Mouse (Mus musculus): ENCODE data around the gene Olfr1112. TPM values are rescaled to one million over a fixed set of nuclear protein-coding genes. Genes with fewer than 3 reads are reported as not detected.
"Not testable (repeated sequence)": the region's sequence is repeated elsewhere in the genome, so short reads cannot be mapped to it uniquely, and the experiment has no call there.

Gene Olfr1112
- polyA plus RNA-seq (2015; fragmentation: Nextera tagmentation; extraction: Ambion mirVana): not detected in 2 replicates

GRCm38 (mm10) chr2:87187498-87187897, at the start of gene Olfr1112:
Gene Olfr1112, plus strand, starts transcription at chr2:87187798.
- H3K36me3 ChIP-seq: no peaks in the 10 kb centered on the region
- 86% methylated on average over 1 of the region's 1 CpGs for WGBS
- H3K9me3 ChIP-seq: no peaks in the 10 kb centered on the region
- no peak within 1 kb of the TSS for H3K9ac ChIP-seq
- H3K27ac ChIP-seq: no peak within 1 kb of the TSS
- no peak within 1 kb of the TSS for H3K4me3 ChIP-seq
- no peak for ATAC-seq (ENCODE audit: low FRiP score, low read depth)
- no peak within 1 kb of the TSS for H3K4me2 ChIP-seq (replicated peaks)
- H3K27me3 ChIP-seq: no peaks in the 10 kb centered on the region
- no peaks in the 10 kb centered on the region for H3K4me1 ChIP-seq

DNA sequence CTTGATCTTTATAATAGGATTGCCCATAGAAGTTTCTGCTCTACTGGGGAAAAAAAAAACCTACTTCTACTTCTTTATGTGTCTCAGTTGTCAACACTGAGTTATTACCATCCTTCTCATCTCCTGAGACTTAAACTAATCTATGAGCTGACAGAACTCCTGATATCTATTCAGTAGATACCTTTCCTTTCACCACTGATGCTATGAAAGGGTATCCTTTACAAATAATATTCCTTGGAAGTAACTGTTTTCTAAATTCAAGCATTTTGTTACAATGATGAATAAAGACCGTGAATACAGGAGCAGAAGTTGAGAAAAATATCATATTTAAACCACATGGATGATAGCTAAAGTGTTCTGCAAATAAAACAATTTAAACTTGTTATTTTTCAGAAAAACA, 47.4 kb upstream of the Olfr1112 start, which contains the start of gene Olfr1110:
Gene Olfr1110 (minus strand): TSS at position 101 of the 400 bp plus-strand sequence.
- H3K27ac ChIP-seq: no peak within 1 kb of the TSS
- no peak for ATAC-seq (ENCODE audit: low FRiP score, low read depth)
- WGBS: 81% methylated on average over 1 of the region's 1 CpGs
- no peaks in the 10 kb centered on the region for H3K36me3 ChIP-seq
- no peak within 1 kb of the TSS for H3K4me3 ChIP-seq
- H3K9ac ChIP-seq: no peak within 1 kb of the TSS
- no peaks in the 10 kb centered on the region for H3K27me3 ChIP-seq
- H3K4me2 ChIP-seq (replicated peaks): no peak within 1 kb of the TSS
- H3K4me1 ChIP-seq: no peaks in the 10 kb centered on the region
- no peaks in the 10 kb centered on the region for H3K9me3 ChIP-seq

GRCm38 (mm10) chr2:87152524-87152923, 35.1 kb upstream of the Olfr1112 start, which contains the start of gene Olfr1111:
Gene Olfr1111, minus strand, starts transcription at chr2:87152624.
- no peaks in the 10 kb centered on the region for H3K27me3 ChIP-seq
- H3K9me3 ChIP-seq: no peaks in the 10 kb centered on the region
- no peak within 1 kb of the TSS for H3K27ac ChIP-seq
- no peaks in the 10 kb centered on the region for H3K4me1 ChIP-seq
- no peak within 1 kb of the TSS for H3K9ac ChIP-seq
- no peaks in the 10 kb centered on the region for H3K36me3 ChIP-seq
- H3K4me2 ChIP-seq (replicated peaks): no peak within 1 kb of the TSS
- no peak for ATAC-seq (ENCODE audit: low FRiP score, low read depth)
- no peak within 1 kb of the TSS for H3K4me3 ChIP-seq

DNA sequence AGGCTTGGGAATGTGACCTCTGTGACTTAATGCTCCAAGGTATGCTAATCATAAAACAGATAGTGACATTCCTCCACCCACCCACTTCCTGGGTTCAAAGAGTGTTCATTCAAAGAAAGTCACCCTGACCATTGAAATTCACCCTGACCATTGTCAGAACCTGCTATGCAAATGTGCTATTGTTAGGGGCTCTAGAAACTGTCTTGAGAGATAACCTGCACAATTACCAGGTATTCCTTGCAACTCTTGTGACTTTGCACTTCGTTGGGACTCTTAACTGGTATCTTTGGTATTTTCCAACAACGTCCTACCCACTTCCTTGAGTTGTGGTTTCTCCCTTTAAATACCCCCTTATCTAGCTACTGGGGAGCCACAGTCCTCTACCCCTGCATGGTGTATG, 19.9 kb upstream of the Olfr1112 start:
- H3K9me3 ChIP-seq; H3K4me3 ChIP-seq; H3K4me2 ChIP-seq (replicated peaks); H3K9ac ChIP-seq; H3K27me3 ChIP-seq; H3K4me1 ChIP-seq; ATAC-seq (ENCODE audit: low FRiP score, low read depth); H3K36me3 ChIP-seq; H3K27ac ChIP-seq: not testable (repeated sequence)
- 78% methylated on average over 2 of the region's 2 CpGs for WGBS

DNA sequence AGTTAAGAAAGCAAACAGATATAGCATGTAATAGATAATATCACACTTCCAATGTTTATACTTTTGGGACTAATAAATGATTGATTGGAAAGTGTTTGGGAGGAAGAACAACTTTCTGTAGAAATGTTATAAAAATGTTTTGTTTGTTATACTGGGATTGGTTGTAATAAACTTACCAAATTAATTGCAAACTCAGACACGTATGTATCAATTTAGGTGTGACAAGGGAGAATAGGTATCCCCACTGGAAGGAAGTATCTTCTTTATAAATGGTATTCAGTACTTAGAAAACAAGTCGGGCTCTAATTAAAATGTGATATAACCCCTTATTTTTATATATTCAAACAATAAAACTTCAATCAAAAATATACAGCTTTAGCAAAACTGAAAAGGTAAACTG, 21.1 kb downstream of the Olfr1112 start, which contains the start of gene Olfr1113:
Gene Olfr1113 (plus strand): TSS at position 301 of the 400 bp plus-strand sequence.
- Histone ChIP-seq H3K9ac (no peak within 1 kb of the TSS), H3K36me3 (no peaks in the 10 kb centered on the region), H3K4me2 (replicated peaks) (no peak within 1 kb of the TSS), H3K9me3 (no peaks in the 10 kb centered on the region), H3K4me3 (no peak within 1 kb of the TSS), H3K27me3 (no peaks in the 10 kb centered on the region), H3K4me1 (no peaks in the 10 kb centered on the region), H3K27ac (no peak within 1 kb of the TSS)
- WGBS: 84% methylated on average over 2 of the region's 2 CpGs
- ATAC-seq (ENCODE audit: low FRiP score, low read depth): no peak

Other genes starting within 250 kb of the Olfr1112 start
- gene Olfr1099, start 227.1 kb upstream of the Olfr1112 start, polyA plus RNA-seq (2015; fragmentation: Nextera tagmentation; extraction: Ambion mirVana): not detected in 2 replicates
- not detected in 2 replicates for gene Olfr1100, start 207.8 kb upstream of the Olfr1112 start, polyA plus RNA-seq (2015; fragmentation: Nextera tagmentation; extraction: Ambion mirVana)
- not detected in 2 replicates for gene Olfr1101, start 196.6 kb upstream of the Olfr1112 start, polyA plus RNA-seq (2015; fragmentation: Nextera tagmentation; extraction: Ambion mirVana)
- not detected in 2 replicates for gene Olfr1102, start 189.4 kb upstream of the Olfr1112 start, polyA plus RNA-seq (2015; fragmentation: Nextera tagmentation; extraction: Ambion mirVana)
- gene Olfr1104, start 160.7 kb upstream of the Olfr1112 start, polyA plus RNA-seq (2015; fragmentation: Nextera tagmentation; extraction: Ambion mirVana): not detected in 2 replicates
- gene Olfr1105, start 151.3 kb upstream of the Olfr1112 start, polyA plus RNA-seq (2015; fragmentation: Nextera tagmentation; extraction: Ambion mirVana): not detected in 2 replicates
- not detected in 2 replicates for gene Olfr1106, start 135.5 kb upstream of the Olfr1112 start, polyA plus RNA-seq (2015; fragmentation: Nextera tagmentation; extraction: Ambion mirVana)
- gene Olfr1107, start 112.0 kb upstream of the Olfr1112 start, polyA plus RNA-seq (2015; fragmentation: Nextera tagmentation; extraction: Ambion mirVana): not detected in 2 replicates
- gene Olfr1109, start 91.8 kb upstream of the Olfr1112 start, polyA plus RNA-seq (2015; fragmentation: Nextera tagmentation; extraction: Ambion mirVana): not detected in 2 replicates
- gene Olfr259, start 73.2 kb upstream of the Olfr1112 start, polyA plus RNA-seq (2015; fragmentation: Nextera tagmentation; extraction: Ambion mirVana): not detected in 2 replicates
- not detected in 2 replicates for gene Olfr1110, start 47.5 kb upstream of the Olfr1112 start, polyA plus RNA-seq (2015; fragmentation: Nextera tagmentation; extraction: Ambion mirVana)
- gene Olfr1111, start 35.2 kb upstream of the Olfr1112 start, polyA plus RNA-seq (2015; fragmentation: Nextera tagmentation; extraction: Ambion mirVana): not detected in 2 replicates
- gene Olfr1113, start 21.2 kb downstream of the Olfr1112 start, polyA plus RNA-seq (2015; fragmentation: Nextera tagmentation; extraction: Ambion mirVana): not detected in 2 replicates
- not detected in 2 replicates for gene Olfr1115, start 60.2 kb downstream of the Olfr1112 start, polyA plus RNA-seq (2015; fragmentation: Nextera tagmentation; extraction: Ambion mirVana)
- not detected in 2 replicates for gene Olfr1116, start 79.7 kb downstream of the Olfr1112 start, polyA plus RNA-seq (2015; fragmentation: Nextera tagmentation; extraction: Ambion mirVana)
- gene Olfr1118, start 119.8 kb downstream of the Olfr1112 start, polyA plus RNA-seq (2015; fragmentation: Nextera tagmentation; extraction: Ambion mirVana): not detected in 2 replicates
- not detected in 2 replicates for gene Olfr1120, start 167.0 kb downstream of the Olfr1112 start, polyA plus RNA-seq (2015; fragmentation: Nextera tagmentation; extraction: Ambion mirVana)
- gene Olfr1121, start 182.1 kb downstream of the Olfr1112 start, polyA plus RNA-seq (2015; fragmentation: Nextera tagmentation; extraction: Ambion mirVana): not detected in 2 replicates
- not detected in 2 replicates for gene Olfr1122, start 198.1 kb downstream of the Olfr1112 start, polyA plus RNA-seq (2015; fragmentation: Nextera tagmentation; extraction: Ambion mirVana)
- not detected in 2 replicates for gene Olfr1123, start 228.8 kb downstream of the Olfr1112 start, polyA plus RNA-seq (2015; fragmentation: Nextera tagmentation; extraction: Ambion mirVana)
- gene Olfr1124, start 242.5 kb downstream of the Olfr1112 start, polyA plus RNA-seq (2015; fragmentation: Nextera tagmentation; extraction: Ambion mirVana): 0.05 and 0.13 TPM in 2 replicates

All from limb, embryonic 13.5 days (tissue).